Mouse (Mus musculus) cortical plate, adult 2 months (tissue): Measurements from ENCODE around the gene Ltc4s. TPM values are rescaled to one million over a fixed set of nuclear protein-coding genes. Genes with fewer than 3 reads are reported as not detected.

ENCODE experiments used
- H3K27ac ChIP-seq: fragments of 200-500 bp; 2 replicates; pipeline ENCODE4 v1.5.1; 2012; ENCODE audit warnings: low read length, control low read depth, inconsistent platforms; ENCODE audit not compliant: insufficient read depth
- H3K4me1 ChIP-seq: fragments of 200-500 bp; 2 replicates; pipeline ENCODE4 v1.6.1; 2011; ENCODE audit warnings: low read length; ENCODE audit not compliant: control insufficient read depth, insufficient read depth
- H3K4me3 ChIP-seq: fragments of 200-500 bp; 2 replicates; pipeline ENCODE4 v1.5.1; 2011; ENCODE audit warnings: mild to moderate bottlenecking, low read length, control low read depth; ENCODE audit not compliant: insufficient read depth
- CTCF ChIP-seq: fragments of 200-500 bp; IDR thresholded peaks from 2 replicates; pipeline ENCODE4 v1.5.1; 2011; ENCODE audit warnings: mild to moderate bottlenecking, control low read depth, low read length; ENCODE audit not compliant: insufficient read depth; ENCODE audit errors: extremely low read depth
- POLR2A ChIP-seq: fragments of 200-500 bp; IDR thresholded peaks from 2 replicates; pipeline ENCODE4 v1.6.1; 2011; ENCODE audit warnings: mild to moderate bottlenecking, low read length, control low read depth; ENCODE audit not compliant: insufficient read depth; ENCODE audit errors: extremely low read depth
- polyA plus RNA-seq: library from polyadenylated mRNA; depleted of rRNA; stranded (reverse); fragments of >200 nt; gene quantifications from 2 replicates; pipeline ENCODE4 v1.2.3, GENCODE M21; 2012; rRNA removed

The Ltc4s gene
- polyA plus RNA-seq, 1 experiment = 24.2 TPM

- H3K4me3 ChIP-seq = no peak overlapping the region
- H3K27ac ChIP-seq = no peak overlapping the region
- no peaks in the 10 kb centered on the region for H3K4me1 ChIP-seq
- TF ChIP-seq CTCF (no peak), POLR2A (no peak)
Observed at GRCm38 (mm10) chr11:50194793-50195192, 43.6 kb downstream of the Ltc4s start.

- H3K27ac ChIP-seq = no peak overlapping the region
- no peaks in the 10 kb centered on the region for H3K4me1 ChIP-seq
- TF ChIP-seq POLR2A (no peak), CTCF (no peak)
- no peak overlapping the region for H3K4me3 ChIP-seq
Observed at GRCm38 (mm10) chr11:50194070-50194469, 44.3 kb downstream of the Ltc4s start.

- no peak overlapping the region for H3K4me3 ChIP-seq
- H3K27ac ChIP-seq = no peak overlapping the region
- TF ChIP-seq POLR2A (no peak), CTCF (no peak)
- no peaks in the 10 kb centered on the region for H3K4me1 ChIP-seq
Observed at GRCm38 (mm10) chr11:50192278-50192677, 46.1 kb downstream of the Ltc4s start.

GRCm38 (mm10) chr11:50190362-50190761 is 48.1 kb downstream of the Ltc4s start:
- H3K27ac ChIP-seq = no peak overlapping the region
- no peaks in the 10 kb centered on the region for H3K4me1 ChIP-seq
- no peak overlapping the region for H3K4me3 ChIP-seq
- no peak for TF ChIP-seq CTCF
- TF ChIP-seq POLR2A = no peak

GRCm38 (mm10) chr11:50188682-50189081 is 49.7 kb downstream of the Ltc4s start:
- Histone ChIP-seq H3K4me1 (no peaks in the 10 kb centered on the region), H3K4me3 (no peak overlapping the region), H3K27ac (no peak overlapping the region)
- TF ChIP-seq CTCF = no peak
- no peak for TF ChIP-seq POLR2A

Other genes starting within 250 kb of the Ltc4s start
- 50.5 and 58.1 TPM in 2 replicates for gene Rnf130, start 213.3 kb downstream of the Ltc4s start, polyA plus RNA-seq
- gene Tbc1d9b, start 107.2 kb downstream of the Ltc4s start, polyA plus RNA-seq = 162 and 188 TPM in 2 replicates
- 23.7 and 24.9 TPM in 2 replicates for gene Mrnip, start 64.2 kb downstream of the Ltc4s start, polyA plus RNA-seq
- gene Sqstm1, start 27.8 kb downstream of the Ltc4s start, polyA plus RNA-seq = 410 and 414 TPM in 2 replicates
- gene Mgat4b, start 27.7 kb downstream of the Ltc4s start, polyA plus RNA-seq = 56.6 and 61.1 TPM in 2 replicates
- 5.7 and 6.3 TPM in 2 replicates for gene Maml1, start 53.7 kb upstream of the Ltc4s start, polyA plus RNA-seq
- gene Canx, start 87.1 kb upstream of the Ltc4s start, polyA plus RNA-seq = 229 and 257 TPM in 2 replicates
- gene Cby3, start 115.8 kb upstream of the Ltc4s start, polyA plus RNA-seq = 0.53 and 0.71 TPM in 2 replicates
- gene Hnrnph1, start 138.4 kb upstream of the Ltc4s start, polyA plus RNA-seq = 227 and 311 TPM in 2 replicates
- gene Rufy1, start 192.5 kb upstream of the Ltc4s start, polyA plus RNA-seq = 36.4 and 37.5 TPM in 2 replicates